Mouse (Mus musculus) kidney, postnatal 14 days (tissue): ENCODE results near the gene Setd3.

Experiments used
- DNase-seq: peaks from one replicate; pipeline ENCODE4 v3.0.0; 2022; ENCODE audit warnings: mixed read lengths

Setd3 gene

DNA sequence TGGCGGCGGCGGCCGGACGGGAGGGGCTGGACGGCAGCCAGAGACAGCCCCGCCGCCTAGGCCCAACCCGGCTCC is at the start of gene Setd3:
TSS of gene Setd3 (minus strand) at position 69 of the 75 bp plus-strand sequence.
- no peak for DNase-seq

DNA sequence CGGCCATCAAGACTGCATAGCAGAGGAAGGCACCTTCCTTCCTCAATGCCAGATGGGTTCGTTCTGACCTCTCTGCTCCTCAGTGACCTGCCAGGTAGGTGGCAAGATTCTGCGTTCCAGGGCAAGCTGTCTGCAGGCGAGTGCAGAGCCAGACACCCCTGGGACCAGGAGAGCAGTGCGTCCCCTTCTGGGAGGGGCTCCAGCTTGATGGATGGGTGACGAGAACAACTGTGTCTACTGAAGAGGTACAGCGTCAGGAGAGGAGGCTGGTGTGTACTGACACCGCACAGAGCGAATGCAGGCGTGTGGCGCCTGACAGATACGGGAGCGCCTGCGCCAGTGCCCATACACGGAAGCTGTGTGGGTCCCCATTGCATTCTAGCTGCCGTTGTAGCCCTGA is 48.4 kb upstream of the Setd3 start:
- DNase-seq = no peak

DNA sequence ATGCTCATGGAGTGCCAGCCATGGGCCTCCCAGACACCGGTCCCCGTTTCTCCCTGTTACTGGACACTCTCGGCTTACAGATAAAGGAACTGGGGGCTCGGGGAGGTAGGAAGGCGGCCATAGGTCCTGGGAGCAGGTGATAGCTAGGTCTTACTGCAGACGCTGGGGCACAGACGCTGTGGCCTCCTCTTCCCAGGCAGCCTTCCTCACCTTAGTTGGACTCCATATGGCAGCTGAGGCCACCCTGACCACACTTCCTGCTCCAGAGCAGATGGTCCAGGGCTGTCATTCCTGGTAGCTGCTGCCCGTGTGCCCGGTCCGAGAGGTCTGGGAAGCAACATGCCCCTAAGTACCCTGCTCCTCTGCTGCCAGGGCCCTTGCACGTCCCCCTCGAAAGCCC is 47.8 kb upstream of the Setd3 start:
- DNase-seq = no peak

DNA sequence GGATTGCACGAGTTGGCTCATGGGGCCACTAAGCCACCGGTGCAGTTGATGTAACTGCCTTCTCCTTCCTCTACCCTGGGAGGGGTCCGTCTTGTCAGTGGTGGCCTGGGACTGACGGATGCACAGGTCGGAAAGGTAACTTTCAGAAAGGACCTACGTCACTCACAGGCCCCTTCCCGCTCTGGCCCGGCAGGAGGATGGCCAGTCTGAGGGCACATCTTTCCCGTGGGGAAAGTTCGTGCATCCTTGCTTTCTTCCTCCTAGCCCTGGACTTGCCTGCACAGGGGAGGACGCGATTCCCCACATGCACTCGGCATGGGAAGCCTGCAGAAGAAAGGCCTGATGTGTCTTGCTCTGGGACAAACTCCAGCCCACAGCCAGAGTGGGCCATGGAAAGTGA is 47.1 kb upstream of the Setd3 start:
- no peak for DNase-seq

DNA sequence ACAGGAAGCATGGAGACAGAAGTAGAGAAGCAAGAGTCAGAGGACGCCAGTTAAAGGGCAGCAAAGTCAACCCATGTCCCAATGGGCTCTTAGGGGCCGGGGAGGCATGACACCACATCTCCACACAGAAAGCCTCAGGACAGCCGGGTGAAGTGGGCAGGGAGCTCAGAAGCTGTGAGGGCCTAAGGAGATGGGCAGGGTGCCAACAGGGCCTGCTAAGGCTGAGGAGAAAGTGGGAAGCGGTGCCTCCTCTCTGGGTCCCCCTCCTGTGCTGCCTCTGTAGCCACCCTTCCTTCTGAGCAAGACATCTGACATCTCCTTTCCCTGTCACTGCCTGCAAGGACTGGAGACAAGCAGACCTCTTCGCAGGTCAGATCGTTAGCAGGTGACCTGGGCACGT is 46.7 kb upstream of the Setd3 start:
- DNase-seq = no peak

DNA sequence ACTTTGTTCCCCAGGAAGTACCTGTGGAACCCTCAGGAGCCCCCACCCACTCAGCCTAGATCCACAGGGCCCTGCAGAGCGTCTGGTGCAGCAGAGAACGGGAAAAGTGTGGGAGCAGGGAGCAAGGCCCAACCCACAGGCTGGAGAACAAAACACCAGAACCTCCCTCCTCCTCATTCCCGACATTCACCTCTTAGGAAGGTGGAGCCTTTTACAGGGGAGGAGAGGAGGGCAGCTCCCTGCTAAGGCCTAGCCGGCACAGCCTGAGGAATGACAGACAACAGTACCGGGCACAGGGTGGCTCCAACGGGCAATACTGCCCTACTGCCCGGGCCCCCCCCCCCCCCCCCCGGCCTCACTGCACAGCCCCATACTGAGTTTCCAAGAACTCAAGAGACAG is 44.2 kb upstream of the Setd3 start:
- no peak for DNase-seq

DNA sequence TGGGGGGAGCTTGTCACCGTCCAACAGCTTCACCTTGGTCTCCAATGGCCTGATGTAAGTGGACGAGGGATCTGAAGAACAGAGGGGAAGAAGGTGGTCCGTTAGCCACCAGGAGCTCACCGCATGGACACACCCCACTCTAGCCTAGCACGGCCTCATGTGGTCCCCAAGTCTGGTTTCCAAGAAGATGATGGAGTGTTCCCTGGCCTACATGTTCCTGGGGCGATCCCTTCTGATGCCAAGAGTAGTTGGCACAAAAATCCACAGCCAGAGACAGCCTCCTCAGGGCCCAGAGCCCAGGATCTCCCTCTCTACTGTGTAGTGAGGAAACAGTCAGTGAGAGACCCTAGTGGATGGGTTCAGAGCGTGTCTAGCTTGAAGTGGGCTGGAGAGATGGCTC is 42.6 kb upstream of the Setd3 start:
- no peak for DNase-seq

DNA sequence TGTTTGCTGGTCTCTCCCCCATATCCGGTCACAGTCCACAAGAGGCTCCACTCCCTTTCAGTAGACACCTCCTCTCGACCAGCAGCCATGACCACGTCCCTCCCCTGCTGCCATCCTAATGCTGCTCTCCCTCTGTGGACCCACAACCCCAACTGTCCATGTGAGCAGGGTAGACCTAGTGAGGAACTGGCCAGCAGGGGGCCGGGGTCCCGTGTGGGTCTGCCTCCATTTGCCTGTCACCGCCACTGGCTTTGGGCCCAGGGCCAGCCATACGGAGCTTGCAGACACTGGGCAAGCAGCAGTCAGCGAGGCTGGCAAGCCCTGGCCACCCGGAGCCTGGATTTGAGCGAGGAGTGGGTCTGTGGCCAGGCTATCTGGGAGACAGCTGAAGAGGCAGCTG is 42.1 kb upstream of the Setd3 start:
- no peak for DNase-seq

DNA sequence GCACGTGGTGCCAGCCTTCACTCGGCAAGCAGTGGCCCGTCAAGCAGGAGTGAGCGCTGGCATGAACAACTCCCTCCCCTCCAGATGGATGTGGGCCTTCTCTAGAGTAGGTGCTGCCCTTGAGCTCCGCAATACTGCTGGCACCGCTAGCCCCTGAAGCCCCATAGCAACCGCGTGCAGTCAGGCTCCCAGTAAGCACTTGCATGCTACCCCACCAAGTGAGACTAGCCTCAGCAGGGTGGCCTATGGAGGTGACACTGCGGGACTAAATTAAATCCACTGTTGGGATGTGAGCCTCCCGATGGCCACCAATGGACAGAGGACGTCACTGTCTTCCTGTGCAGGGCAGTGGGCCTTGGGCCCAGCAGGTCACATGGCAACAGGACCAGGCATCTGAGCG is 41.5 kb upstream of the Setd3 start:
- no peak for DNase-seq

DNA sequence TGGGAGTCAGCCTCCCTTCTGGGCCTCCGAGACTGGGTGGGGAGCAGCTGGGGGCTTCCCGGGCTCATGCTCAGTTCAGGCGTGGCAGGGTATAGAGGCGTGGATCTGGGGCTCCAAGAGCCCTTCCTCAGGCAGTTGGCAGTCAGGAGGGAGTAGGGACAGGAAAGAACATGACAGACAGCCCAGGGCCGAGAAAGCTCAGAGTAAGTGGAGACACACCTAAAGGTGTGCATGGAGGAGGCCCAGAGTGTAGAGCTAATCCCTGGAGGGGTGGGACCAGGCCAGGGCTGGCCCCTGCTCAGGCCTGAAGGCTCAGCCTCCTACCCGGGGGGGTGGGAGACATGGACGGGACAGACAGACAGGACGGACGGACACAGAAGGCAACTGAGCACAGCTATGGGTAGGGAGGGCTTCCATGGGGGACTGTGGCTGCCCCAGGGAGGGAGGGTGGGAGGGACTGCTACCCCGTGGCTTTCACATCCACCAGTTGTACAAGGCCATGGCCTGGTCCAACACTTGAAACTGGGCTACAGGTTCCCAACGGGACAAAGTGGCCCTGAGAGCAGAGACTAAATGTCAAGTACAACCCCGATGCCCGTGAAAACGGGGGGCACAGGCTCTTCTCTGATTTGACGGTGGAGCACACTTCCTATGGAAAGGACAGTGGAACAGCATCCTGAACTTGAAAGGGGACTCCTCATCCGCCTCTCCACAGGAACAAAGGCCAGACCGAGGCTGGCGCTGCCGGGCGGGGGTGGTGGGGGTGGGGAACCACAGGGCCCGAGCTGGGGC is 40.9 kb upstream of the Setd3 start:
- no peak for DNase-seq

DNA sequence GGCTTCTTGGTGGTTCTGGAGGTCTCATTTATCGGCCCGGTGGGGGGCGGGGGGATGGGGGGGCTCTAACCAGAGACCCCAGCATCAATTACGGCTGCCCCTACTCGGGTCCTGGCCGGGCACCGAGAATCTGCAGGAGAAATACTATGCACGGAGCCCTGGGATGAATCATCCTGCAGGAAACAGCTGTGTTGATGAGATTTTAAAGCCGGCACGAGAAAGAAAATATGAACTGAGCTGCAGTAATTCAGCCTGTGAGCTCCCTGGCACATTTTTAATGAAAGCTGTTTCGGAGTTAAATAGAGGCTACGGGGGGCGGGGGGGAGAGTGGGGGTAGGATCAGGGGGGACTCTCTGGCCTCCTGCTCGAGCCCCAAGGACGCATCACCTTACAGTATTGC is 40.0 kb upstream of the Setd3 start:
- no peak for DNase-seq

DNA sequence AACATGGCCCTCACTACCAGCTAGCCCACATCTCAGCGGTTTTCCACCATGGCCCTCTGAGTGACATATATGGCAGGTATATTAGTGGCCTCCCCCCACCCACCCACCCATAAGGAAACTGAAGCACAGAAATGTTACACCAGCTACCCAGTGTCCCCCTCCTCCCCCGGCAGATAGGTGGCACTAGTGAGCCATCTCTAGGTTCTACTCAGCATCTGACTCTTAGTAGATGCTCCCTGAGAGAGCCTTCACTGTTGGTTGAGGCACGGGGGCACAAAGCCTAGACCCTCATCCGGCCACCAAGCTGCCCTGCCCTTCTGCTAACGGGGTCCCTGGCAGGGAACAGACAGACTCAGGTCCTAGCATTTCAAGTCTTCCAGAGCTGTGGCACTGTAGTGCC is 38.5 kb upstream of the Setd3 start:
- peak; percentile 71 for DNase-seq

DNA sequence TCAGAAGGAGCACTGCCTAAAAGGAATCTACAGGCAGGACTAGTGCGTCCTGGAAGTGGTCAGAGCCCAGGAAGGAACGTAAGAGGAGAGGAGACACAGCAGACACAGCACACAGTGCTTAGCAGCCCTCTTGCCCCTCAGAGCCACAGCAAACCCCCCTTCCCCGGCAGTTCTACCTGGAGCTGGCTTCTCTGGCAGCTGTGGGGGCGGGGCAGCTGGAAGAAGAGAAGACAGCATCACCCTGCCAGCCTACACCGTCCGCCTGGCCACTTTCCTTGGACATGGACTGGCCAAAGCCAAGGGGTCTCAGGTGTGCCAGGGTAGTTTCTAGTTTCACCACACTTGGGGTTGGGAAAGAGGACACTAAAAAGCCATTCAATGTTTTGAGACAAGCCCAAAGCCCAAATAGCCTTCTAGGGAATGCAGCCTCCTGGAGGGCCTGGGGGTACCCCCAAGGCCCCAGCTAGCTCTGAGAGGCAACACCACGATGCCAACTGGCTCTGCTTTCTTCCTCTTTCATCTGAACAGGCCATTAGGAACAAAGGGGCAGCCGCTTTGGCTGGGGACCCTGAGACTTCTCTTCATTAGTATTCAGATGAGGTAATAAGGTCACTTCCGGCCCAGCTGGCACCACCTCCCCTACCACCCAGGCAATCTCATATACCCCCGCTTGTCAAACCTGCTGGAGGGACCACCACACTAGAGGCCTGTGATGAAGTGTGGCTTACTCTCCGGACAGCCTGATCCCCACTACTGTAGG is 37.7 kb upstream of the Setd3 start:
- no peak for DNase-seq

DNA sequence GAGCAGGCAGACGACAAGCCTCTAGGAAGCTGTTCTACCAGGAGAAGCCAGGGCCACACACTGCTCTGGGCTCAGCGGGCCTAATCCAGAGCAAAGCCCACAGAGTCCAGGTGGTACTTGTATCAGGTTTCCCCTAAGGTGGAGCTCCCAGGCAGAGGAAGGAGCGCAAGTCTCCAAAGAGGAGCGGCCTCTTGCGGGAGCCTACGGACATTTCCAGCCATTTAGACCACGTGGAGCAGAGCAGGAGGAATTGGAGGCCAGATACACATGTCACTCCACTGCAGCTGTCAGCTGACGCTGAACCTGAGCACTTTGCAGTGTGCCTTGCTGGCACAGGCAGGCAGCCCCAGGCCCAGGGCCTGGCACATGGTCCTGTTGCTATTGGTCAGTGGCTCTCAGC is 36.0 kb upstream of the Setd3 start:
- no peak for DNase-seq

DNA sequence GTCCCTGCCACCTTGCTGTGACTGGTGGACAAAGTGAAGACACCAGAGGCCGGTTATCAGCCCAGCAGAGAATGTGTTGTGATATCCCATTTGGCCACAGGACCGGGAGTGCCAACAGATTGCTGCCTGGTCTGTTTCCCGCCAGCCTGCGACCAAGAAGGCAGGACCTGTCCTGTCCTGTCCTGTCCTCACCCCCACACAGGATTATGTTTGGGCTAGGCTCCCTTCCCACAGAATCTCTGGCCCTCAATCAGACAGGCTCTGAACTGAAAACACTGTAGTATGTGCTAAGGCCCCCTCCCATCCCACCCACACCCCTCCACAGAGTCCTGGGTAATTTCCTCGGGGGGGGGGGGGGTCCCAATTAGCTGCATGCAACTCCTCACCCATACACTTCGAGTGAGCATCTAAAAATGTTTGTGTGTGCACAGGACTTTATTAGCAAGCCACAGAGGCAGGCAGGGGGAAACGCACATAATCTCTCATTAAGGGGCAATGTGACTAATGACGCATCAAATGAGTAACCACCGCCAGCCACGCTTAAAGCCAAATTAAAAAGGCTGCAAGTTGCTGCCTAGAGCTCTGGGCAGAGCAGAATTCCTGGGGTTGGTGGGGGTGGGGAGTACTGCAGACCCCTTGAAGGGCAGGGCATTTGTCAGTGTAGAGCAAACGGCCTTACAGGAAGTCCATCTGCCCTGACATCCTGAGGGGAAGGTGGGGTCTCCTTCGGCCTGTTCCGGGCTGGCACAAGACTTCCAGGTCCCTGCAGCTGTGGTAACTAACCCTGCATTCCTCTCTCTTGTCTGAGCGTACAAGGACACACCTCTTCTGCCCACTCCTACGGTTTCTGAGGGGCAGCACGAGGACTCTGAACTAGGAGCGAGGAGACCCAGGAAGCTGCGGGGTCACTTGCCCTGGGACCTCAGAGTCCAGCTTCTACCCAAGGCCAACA is 34.3 kb upstream of the Setd3 start:
- no peak for DNase-seq

DNA sequence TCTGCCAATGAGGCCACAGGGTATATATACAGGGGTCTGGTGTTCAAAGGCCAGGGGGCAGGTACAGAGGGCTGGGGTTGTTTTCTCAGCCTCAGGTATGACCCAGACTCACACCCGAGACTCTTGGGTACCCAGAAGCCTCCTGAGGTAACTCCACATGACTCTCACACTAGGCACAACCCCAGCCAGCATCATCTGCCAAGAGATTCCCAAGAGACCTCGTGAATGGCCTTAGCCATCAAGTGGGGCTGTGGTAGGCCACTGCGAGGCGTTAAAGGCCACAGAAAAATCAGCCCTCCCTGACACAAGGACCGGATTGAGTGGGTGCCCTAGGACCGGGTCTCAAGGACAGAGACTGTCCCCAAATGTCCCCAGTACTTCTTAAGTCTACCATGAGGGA is 33.4 kb upstream of the Setd3 start:
- DNase-seq = no peak

DNA sequence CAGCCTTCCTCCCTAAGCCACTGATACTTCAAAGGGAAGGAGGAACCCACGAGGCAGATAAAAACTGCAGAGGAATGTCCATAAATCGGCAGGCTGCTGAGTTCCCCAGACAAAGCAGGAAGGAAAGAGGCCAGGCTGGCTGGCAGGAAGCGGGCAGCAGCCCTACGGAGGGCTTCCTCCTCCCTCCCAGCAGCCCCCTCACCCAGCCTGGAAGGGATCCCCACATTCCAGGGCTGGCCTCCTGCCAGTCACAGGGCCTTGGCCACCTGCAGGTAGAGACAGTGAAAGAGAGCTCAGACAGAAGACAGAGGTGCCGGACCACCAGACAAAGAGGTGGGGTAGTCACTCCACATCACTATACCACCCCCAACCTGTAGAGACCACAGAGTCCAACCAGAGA is 33.0 kb upstream of the Setd3 start:
- DNase-seq = no peak

DNA sequence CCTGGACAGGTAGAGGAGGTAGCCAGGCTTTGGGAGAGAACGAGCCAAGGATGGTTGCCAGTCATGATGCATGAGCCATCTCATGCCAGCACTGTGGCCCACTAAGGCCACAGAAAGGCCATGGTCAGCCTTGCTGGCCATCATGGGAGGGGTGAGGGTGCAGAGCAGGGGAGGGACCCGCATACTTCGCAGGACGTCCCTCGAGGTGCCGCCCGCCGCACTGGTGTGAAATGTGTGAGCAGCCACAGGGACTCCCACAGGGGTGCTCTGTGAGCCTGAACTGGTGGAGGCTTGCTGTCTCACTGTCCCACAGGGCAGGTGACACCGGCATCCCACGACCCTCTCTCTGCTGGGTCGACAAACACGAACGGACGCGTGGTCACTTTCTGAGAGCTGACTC is 31.5 kb upstream of the Setd3 start:
- DNase-seq = no peak

DNA sequence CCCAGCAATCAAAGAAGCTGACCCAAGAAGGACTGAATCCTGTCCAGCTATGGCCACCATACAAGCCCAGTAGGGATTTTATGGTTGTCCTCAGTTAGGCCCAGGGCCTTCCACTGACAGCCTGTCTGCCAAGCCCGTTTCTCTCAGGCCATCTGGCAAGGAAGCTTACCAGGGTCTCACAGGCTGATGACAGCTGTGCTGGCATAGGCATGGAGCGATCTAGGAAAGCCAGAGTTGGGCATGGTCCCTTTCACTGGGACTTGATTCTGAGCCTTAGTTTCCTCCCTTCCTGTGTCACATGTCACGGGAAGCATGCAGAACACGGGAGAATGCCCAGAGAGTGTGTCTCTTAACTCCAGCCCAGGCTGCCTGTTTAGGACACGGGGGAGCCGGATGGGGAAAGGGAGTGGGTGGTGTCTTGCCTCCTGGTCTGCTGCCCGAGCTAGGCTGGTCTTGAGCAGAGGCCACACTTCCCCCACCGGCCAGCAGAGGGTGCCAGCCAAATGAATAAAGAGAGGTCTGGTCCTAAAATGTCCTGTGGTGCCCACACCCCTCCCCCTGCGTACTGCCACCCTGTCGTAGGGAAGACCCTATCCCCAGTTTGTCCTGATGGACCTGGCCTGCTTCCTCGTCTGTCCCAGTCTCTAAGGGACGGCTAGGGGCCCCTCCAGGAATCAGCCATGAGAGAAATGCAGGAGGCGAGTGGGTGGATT is 29.8 kb upstream of the Setd3 start:
- DNase-seq = peak; percentile 78

DNA sequence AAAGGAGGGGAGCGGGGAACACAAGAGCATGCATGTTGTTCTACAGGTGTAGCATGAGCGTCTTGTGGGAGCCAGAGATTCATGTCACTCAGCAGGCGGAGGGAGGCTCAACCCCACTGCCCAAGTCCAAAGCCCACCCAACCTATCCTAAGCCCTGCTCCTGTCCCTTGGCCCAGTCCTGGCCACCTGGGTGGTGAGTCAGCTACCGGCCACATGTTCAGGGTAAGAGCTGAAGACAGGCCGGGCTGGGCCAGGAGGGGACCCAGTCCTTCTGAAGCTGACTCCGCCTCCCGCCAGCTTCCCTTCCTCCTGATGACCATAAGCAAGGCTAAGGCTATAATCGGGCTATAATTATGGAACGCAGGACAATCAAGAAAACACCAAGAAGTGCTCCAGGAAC is 29.1 kb upstream of the Setd3 start:
- no peak for DNase-seq

DNA sequence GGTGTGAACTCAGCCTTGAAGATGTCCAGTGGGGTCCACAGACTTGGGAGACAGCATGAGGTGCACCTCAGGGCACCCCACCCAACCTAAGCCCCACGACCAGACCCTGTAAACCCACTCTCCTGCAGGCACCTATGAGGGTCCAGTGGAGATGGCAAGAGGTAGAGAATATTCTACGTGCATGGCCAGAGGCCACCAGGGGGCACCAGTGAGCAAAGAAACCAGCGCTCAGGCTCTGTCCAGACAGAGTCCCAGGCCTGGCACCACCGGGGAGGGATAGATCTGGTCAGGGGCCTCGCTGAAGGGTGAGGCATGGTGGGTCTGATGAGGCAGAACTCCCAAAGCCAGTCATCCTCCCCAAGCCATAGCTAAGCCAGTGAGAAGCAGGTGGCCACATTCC is 27.5 kb upstream of the Setd3 start:
- peak; percentile 79 for DNase-seq

DNA sequence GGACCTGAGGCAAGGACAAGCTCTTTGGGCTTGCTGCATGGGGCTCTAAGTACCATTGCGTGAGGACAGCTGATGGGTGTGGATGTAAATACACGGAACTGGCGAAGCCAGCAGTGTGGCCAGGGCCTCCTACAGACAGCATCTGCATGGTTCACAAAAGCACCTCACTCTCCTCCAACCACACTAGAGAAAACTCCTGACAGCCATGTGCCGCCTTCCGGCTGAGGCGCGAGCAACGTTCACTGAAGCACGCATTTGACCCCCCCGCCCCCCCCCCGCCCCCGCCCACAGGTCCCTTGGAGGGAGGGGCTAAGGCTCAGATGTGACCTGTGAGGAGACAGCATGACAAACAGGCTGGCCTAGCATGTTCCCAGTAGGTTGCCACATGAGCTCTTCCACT is 25.9 kb upstream of the Setd3 start:
- DNase-seq = no peak

DNA sequence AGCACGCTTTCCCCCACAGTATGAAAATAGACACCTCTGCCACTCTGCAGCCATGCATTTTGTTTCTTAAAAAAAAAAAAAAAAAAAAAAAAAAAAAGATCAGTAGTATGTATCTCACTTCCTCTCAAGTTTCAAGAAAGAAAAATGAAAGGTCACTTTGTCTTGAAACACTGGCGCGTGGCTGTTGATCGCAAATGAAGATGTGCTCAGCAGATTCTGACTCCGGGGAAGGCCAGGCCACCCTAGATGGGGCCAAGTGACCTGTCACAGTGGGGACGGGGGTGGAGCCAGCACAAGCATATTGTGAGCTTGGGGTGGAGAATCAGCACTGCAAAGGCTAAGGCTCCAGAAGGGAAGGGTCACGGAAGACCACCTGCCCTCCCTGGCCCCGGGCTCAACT is 24.8 kb upstream of the Setd3 start:
- DNase-seq = no peak

DNA sequence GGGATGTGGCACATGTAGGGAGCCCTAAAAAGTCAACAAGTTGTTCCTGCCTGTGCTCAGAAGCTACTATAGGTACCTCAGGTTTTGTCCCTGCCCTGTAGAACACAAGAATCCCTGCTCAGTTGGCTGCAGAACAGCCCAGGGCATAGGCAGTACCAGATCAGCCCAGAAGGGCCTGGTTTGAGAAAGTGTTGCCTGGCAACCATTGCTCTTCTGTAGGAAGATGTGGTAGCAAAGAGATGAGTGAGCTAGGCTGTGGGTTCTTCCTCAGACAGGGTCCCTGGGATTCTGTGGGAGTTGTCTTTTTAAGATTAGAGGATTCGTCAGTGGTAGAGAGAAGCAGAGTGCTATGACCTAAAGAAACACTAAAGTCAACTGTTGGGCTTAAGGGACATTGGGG is 21.0 kb upstream of the Setd3 start:
- no peak for DNase-seq
